Mouse (Mus musculus) kidney, adult 2 months (tissue): ENCODE data around the gene Atf6. TPM values are rescaled to one million over a fixed set of nuclear protein-coding genes. Genes with fewer than 3 reads are reported as not detected.

Source experiments
- DNase-seq: peaks from one replicate; pipeline ENCODE4 v3.0.0; 2021
- H3K27ac ChIP-seq: fragments of 200-500 bp; 2 replicates; pipeline ENCODE4 v1.5.1; 2012; ENCODE audit warnings: low read depth, low read length, control low read depth, inconsistent platforms; ENCODE audit not compliant: insufficient read depth
- H3K27me3 ChIP-seq: fragments of 200-500 bp; replicated peaks from 2 replicates; pipeline ENCODE4 v1.6.1; 2012; ENCODE audit warnings: mild to moderate bottlenecking, moderate library complexity, low read length, inconsistent platforms; ENCODE audit not compliant: control insufficient read depth, insufficient read depth
- H3K36me3 ChIP-seq: fragments of 200-500 bp; 2 replicates; pipeline ENCODE4 v1.6.1; 2012; ENCODE audit warnings: mild to moderate bottlenecking, moderate library complexity, low read length, inconsistent platforms; ENCODE audit not compliant: control insufficient read depth, insufficient read depth
- H3K4me1 ChIP-seq: fragments of 200-500 bp; 2 replicates; pipeline ENCODE4 v1.6.1; 2011; ENCODE audit warnings: low read length; ENCODE audit not compliant: control insufficient read depth, insufficient read depth
- H3K4me3 ChIP-seq: fragments of 200-500 bp; 2 replicates; pipeline ENCODE4 v1.5.1; 2011; ENCODE audit warnings: mild to moderate bottlenecking, low read depth, low read length, control low read depth; ENCODE audit not compliant: insufficient read depth
- CTCF ChIP-seq: fragments of 200-500 bp; conservative IDR thresholded peaks from 2 replicates; pipeline ENCODE4 v1.5.1; 2011; ENCODE audit warnings: low read depth, mild to moderate bottlenecking, control low read depth, low read length, moderate library complexity, mixed read lengths; ENCODE audit not compliant: insufficient read depth, insufficient read length
- POLR2A ChIP-seq: fragments of 200-500 bp; IDR thresholded peaks from one replicate; pipeline ENCODE4 v1.6.1; 2011; ENCODE audit warnings: low read depth, low read length, control low read depth
- WGBS: fragments of 180-500 bp; shearing (Covaris S2); methylation state at CpG from one replicate; pipeline ENCODE4 v1.1.7; 2018; 5-methylcytosine and 5-hydroxymethylcytosine counted together
- polyA plus RNA-seq: library from polyadenylated mRNA; depleted of rRNA; stranded (reverse); fragments of >200 nt; gene quantifications from 2 replicates; pipeline ENCODE4 v1.2.3, GENCODE M21; 2012

Gene Atf6
- polyA plus RNA-seq, 1 experiment = 15.4 TPM

GRCm38 (mm10) chr1:170857369-170857768 lies 10.2 kb downstream of the Atf6 start:
- no peaks in the 10 kb centered on the region; the same call in 1 of the 2 replicates for H3K36me3 ChIP-seq
- TF ChIP-seq CTCF = no peak
- TF ChIP-seq POLR2A = no peak
- H3K4me3 ChIP-seq = no peak overlapping the region
- H3K27me3 ChIP-seq = no peaks in the 10 kb centered on the region
- no peak for DNase-seq
- H3K4me1 ChIP-seq = no peaks in the 10 kb centered on the region
- H3K27ac ChIP-seq = no peak overlapping the region
- 84% methylated on average over 2 of the region's 2 CpGs for WGBS

GRCm38 (mm10) chr1:170855056-170855760 lies 12.4 kb downstream of the Atf6 start:
- DNase-seq = no peak
- H3K27ac ChIP-seq = no peak overlapping the region
- no peaks in the 10 kb centered on the region; the same call in 1 of the 2 replicates for H3K36me3 ChIP-seq
- no peak for TF ChIP-seq CTCF
- TF ChIP-seq POLR2A = no peak
- H3K4me3 ChIP-seq = no peak overlapping the region
- H3K4me1 ChIP-seq = no peaks in the 10 kb centered on the region
- no peaks in the 10 kb centered on the region for H3K27me3 ChIP-seq
- WGBS = 88% methylated on average over 13 of the region's 13 CpGs

- Histone ChIP-seq H3K4me1 (no peaks in the 10 kb centered on the region), H3K27me3 (no peaks in the 10 kb centered on the region), H3K27ac (no peak overlapping the region), H3K4me3 (no peak overlapping the region), H3K36me3 (no peaks in the 10 kb centered on the region; the same call in 1 of the 2 replicates)
- DNase-seq = no peak
- WGBS = 97% methylated on average over 3 of the region's 3 CpGs
- TF ChIP-seq POLR2A (no peak), CTCF (no peak)
Measured at GRCm38 (mm10) chr1:170853604-170854003, 14.0 kb downstream of the Atf6 start.

- 93% methylated on average over 23 of the region's 23 CpGs for WGBS
- TF ChIP-seq POLR2A (no peak), CTCF (no peak)
- Histone ChIP-seq H3K36me3 (no peaks in the 10 kb centered on the region; the same call in 1 of the 2 replicates), H3K4me1 (no peaks in the 10 kb centered on the region), H3K27ac (no peak overlapping the region), H3K27me3 (no peaks in the 10 kb centered on the region), H3K4me3 (no peak overlapping the region)
- no peak for DNase-seq
Measured at GRCm38 (mm10) chr1:170850637-170851624, 16.6 kb downstream of the Atf6 start.

GRCm38 (mm10) chr1:170850007-170850406 lies 17.6 kb downstream of the Atf6 start:
- Histone ChIP-seq H3K4me3 (no peak overlapping the region), H3K36me3 (no peaks in the 10 kb centered on the region; the same call in 1 of the 2 replicates), H3K27me3 (no peaks in the 10 kb centered on the region), H3K4me1 (no peaks in the 10 kb centered on the region), H3K27ac (no peak overlapping the region)
- no peak for DNase-seq
- WGBS = 85% methylated on average over 2 of the region's 2 CpGs
- TF ChIP-seq CTCF (no peak), POLR2A (no peak)

- Histone ChIP-seq H3K4me1 (no peaks in the 10 kb centered on the region), H3K36me3 (no peaks in the 10 kb centered on the region; the same call in 1 of the 2 replicates), H3K27ac (no peak overlapping the region), H3K27me3 (no peaks in the 10 kb centered on the region), H3K4me3 (no peak overlapping the region)
- no peak for DNase-seq
- WGBS = 71% methylated on average over 10 of the region's 10 CpGs
- TF ChIP-seq CTCF (no peak), POLR2A (no peak)
Measured at GRCm38 (mm10) chr1:170845448-170846307, 21.9 kb downstream of the Atf6 start.
